Mouse (Mus musculus) myocyte (in vitro differentiated cells): Measurements from ENCODE around the gene Tmem131l. TPM values are rescaled to one million over a fixed set of nuclear protein-coding genes. Genes with fewer than 3 reads are reported as not detected.

Experiments
- H3K27me3 ChIP-seq: one replicate; pipeline ENCODE4 v1.6.1; 2011; ENCODE audit not compliant: control insufficient read depth, insufficient read depth, insufficient read length
- H3K36me3 ChIP-seq: one replicate; pipeline ENCODE4 v1.6.1; 2011; ENCODE audit not compliant: control insufficient read depth, insufficient read depth
- H3K4me2 ChIP-seq: one replicate; pipeline ENCODE4 v1.6.1; 2011; ENCODE audit warnings: low read depth, control low read depth
- H3K4me3 ChIP-seq: one replicate; pipeline ENCODE4 v1.5.1; 2011; ENCODE audit warnings: mild to moderate bottlenecking, control low read depth, moderate library complexity
- H3K79me2 ChIP-seq: one replicate; pipeline ENCODE4 v1.6.1; 2011; ENCODE audit not compliant: control insufficient read depth, insufficient read depth
- H3ac ChIP-seq: one replicate; pipeline ENCODE4 v1.6.1; 2011; ENCODE audit not compliant: control insufficient read depth, insufficient read length
- CEBPB ChIP-seq: IDR thresholded peaks from 2 replicates; pipeline ENCODE4 v1.6.1; 2011; ENCODE audit warnings: mild to moderate bottlenecking, moderate library complexity; ENCODE audit not compliant: poor library complexity, insufficient read depth, severe bottlenecking
- E2F4 ChIP-seq: IDR thresholded peaks from one replicate; pipeline ENCODE4 v1.6.1; 2011; ENCODE audit warnings: mild to moderate bottlenecking, control low read depth, moderate library complexity; ENCODE audit not compliant: insufficient read depth
- MAX ChIP-seq: IDR thresholded peaks from one replicate; pipeline ENCODE4 v1.6.1; 2011; ENCODE audit warnings: low read depth, mild to moderate bottlenecking, control low read depth
- MYOD1 ChIP-seq, 3 experiments: IDR thresholded peaks; one replicate each; pipeline ENCODE4 v1.6.1; 2011; ENCODE audit warnings: control low read depth in 2 of 3, low read depth in 2 of 3, mild to moderate bottlenecking in 2 of 3, moderate library complexity in 1 of 3; ENCODE audit not compliant: insufficient read length in 2 of 3, control insufficient read depth in 1 of 3
- MYOG ChIP-seq, 3 experiments: IDR thresholded peaks; one replicate each; pipeline ENCODE4 v1.6.1; 2011; ENCODE audit warnings: control low read depth in 2 of 3, low read depth in 2 of 3, mild to moderate bottlenecking in 2 of 3; ENCODE audit not compliant: insufficient read length in 2 of 3, control insufficient read depth in 1 of 3, insufficient read depth in 1 of 3
- POLR2A ChIP-seq: IDR thresholded peaks from one replicate; pipeline ENCODE4 v1.6.1; 2011; ENCODE audit warnings: low read depth, mild to moderate bottlenecking, control low read depth, moderate library complexity; ENCODE audit not compliant: insufficient read length
- POLR2AphosphoS2 ChIP-seq: IDR thresholded peaks from one replicate; pipeline ENCODE4 v1.6.1; 2011; ENCODE audit warnings: low read depth, control low read depth; ENCODE audit not compliant: insufficient read length
- REST ChIP-seq: IDR thresholded peaks from one replicate; pipeline ENCODE4 v1.6.1; 2011; ENCODE audit warnings: mild to moderate bottlenecking, control low read depth, moderate library complexity; ENCODE audit not compliant: insufficient read depth, insufficient read length
- SRF ChIP-seq: IDR thresholded peaks from one replicate; pipeline ENCODE4 v1.6.1; 2011; ENCODE audit warnings: low read depth; ENCODE audit not compliant: control insufficient read depth, insufficient read length
- TCF12 ChIP-seq: IDR thresholded peaks from one replicate; pipeline ENCODE4 v1.6.1; 2011; ENCODE audit warnings: mild to moderate bottlenecking, control low read depth; ENCODE audit not compliant: poor library complexity, insufficient read depth, severe bottlenecking
- TCF3 ChIP-seq: IDR thresholded peaks from one replicate; pipeline ENCODE4 v1.6.1; 2011; ENCODE audit warnings: low read depth, control low read depth; ENCODE audit not compliant: insufficient read length
- USF1 ChIP-seq: IDR thresholded peaks from one replicate; pipeline ENCODE4 v1.6.1; 2011; ENCODE audit warnings: low read depth, mild to moderate bottlenecking, control low read depth, moderate library complexity
- polyA plus RNA-seq: library from polyadenylated mRNA; unstranded; fragments of >200 nt; fragmentation: generic; extraction: Trizol; gene quantifications from one replicate; pipeline ENCODE4 v1.2.1, GENCODE M21; 2012; ENCODE audit warnings: missing spikeins

The Tmem131l gene
- polyA plus RNA-seq, 1 experiment: 11.0 TPM

- Histone ChIP-seq H3K79me2 (no peaks in the 10 kb centered on the region), H3K27me3 (no peaks in the 10 kb centered on the region), H3K36me3 (no peaks in the 10 kb centered on the region), H3K4me2 (no peak overlapping the region), H3K4me3 (no peak overlapping the region), H3ac (no peak overlapping the region)
- TF ChIP-seq POLR2A (no peak), MYOD1 (IDR thresholded peaks at IDR 0.05; ENCODE audit: control insufficient read depth in 1 of 3, insufficient read length in 2 of 3, low read depth in 2 of 3) (no peak), POLR2AphosphoS2 (no peak), SRF (no peak), MYOG (IDR thresholded peaks at IDR 0.05; ENCODE audit: control insufficient read depth in 1 of 3, insufficient read depth in 1 of 3, insufficient read length in 2 of 3, low read depth in 2 of 3) (no peak), E2F4 (no peak), CEBPB (no peak), TCF12 (no peak), REST (no peak), USF1 (no peak), MAX (no peak), TCF3 (no peak)
These were observed 92.3 kb downstream of the Tmem131l start for GRCm38 (mm10) chr3:83947476-83948245.

GRCm38 (mm10) chr3:83946848-83947247 is 93.1 kb downstream of the Tmem131l start:
- H3K4me2 ChIP-seq: no peak overlapping the region
- no peaks in the 10 kb centered on the region for H3K79me2 ChIP-seq
- H3K36me3 ChIP-seq: no peaks in the 10 kb centered on the region
- H3K4me3 ChIP-seq: no peak overlapping the region
- no peak overlapping the region for H3ac ChIP-seq
- no peaks in the 10 kb centered on the region for H3K27me3 ChIP-seq
- TF ChIP-seq TCF12: no peak
- TF ChIP-seq USF1: no peak
- TF ChIP-seq SRF: no peak
- TF ChIP-seq MYOG (IDR thresholded peaks at IDR 0.05; ENCODE audit: control insufficient read depth in 1 of 3, insufficient read depth in 1 of 3, insufficient read length in 2 of 3, low read depth in 2 of 3): no peak
- TF ChIP-seq MAX: no peak
- no peak for TF ChIP-seq REST
- no peak for TF ChIP-seq E2F4
- no peak for TF ChIP-seq POLR2AphosphoS2
- no peak for TF ChIP-seq CEBPB
- no peak for TF ChIP-seq POLR2A

- H3K4me3 ChIP-seq: no peak overlapping the region
- peak overlapping the region; percentile 4 for H3K4me2 ChIP-seq
- H3K27me3 ChIP-seq: no peaks in the 10 kb centered on the region
- no peaks in the 10 kb centered on the region for H3K79me2 ChIP-seq
- TF ChIP-seq E2F4: no peak
- no peak for TF ChIP-seq TCF12
- no peak for TF ChIP-seq MYOD1 (IDR thresholded peaks at IDR 0.05; ENCODE audit: control insufficient read depth in 1 of 3, insufficient read length in 2 of 3, low read depth in 2 of 3)
- TF ChIP-seq CEBPB: no peak
- TF ChIP-seq TCF3: no peak
- TF ChIP-seq POLR2AphosphoS2: no peak
- TF ChIP-seq MAX: no peak
- TF ChIP-seq MYOG (IDR thresholded peaks at IDR 0.05; ENCODE audit: control insufficient read depth in 1 of 3, insufficient read depth in 1 of 3, insufficient read length in 2 of 3, low read depth in 2 of 3): no peak
- TF ChIP-seq USF1: no peak
- TF ChIP-seq POLR2A: no peak
- no peak for TF ChIP-seq REST
- TF ChIP-seq SRF: no peak
- no peak overlapping the region for H3ac ChIP-seq
- no peaks in the 10 kb centered on the region for H3K36me3 ChIP-seq
These were observed 96.3 kb downstream of the Tmem131l start for GRCm38 (mm10) chr3:83943691-83944090.

- TF ChIP-seq MYOG (IDR thresholded peaks at IDR 0.05; ENCODE audit: control insufficient read depth in 1 of 3, insufficient read depth in 1 of 3, insufficient read length in 2 of 3, low read depth in 2 of 3) (no peak), MAX (no peak), TCF3 (no peak), TCF12 (no peak), USF1 (no peak), CEBPB (no peak), REST (no peak)
- Histone ChIP-seq H3K4me3 (no peak overlapping the region), H3ac (no peak overlapping the region), H3K4me2 (peak overlapping the region; percentile 4), H3K27me3 (no peaks in the 10 kb centered on the region), H3K79me2 (no peaks in the 10 kb centered on the region), H3K36me3 (no peaks in the 10 kb centered on the region)
These were observed 96.8 kb downstream of the Tmem131l start for GRCm38 (mm10) chr3:83943212-83943611.

GRCm38 (mm10) chr3:83941921-83942320 is 98.1 kb downstream of the Tmem131l start:
- no peak overlapping the region for H3K4me3 ChIP-seq
- no peaks in the 10 kb centered on the region for H3K27me3 ChIP-seq
- no peak for TF ChIP-seq POLR2A
- no peak for TF ChIP-seq MAX
- TF ChIP-seq E2F4: no peak
- no peak for TF ChIP-seq TCF12
- no peak for TF ChIP-seq REST
- no peak for TF ChIP-seq CEBPB
- no peak for TF ChIP-seq SRF
- peak; percentile 40 to 64 (median 49) for TF ChIP-seq MYOD1 (IDR thresholded peaks at IDR 0.05; ENCODE audit: control insufficient read depth in 1 of 3, insufficient read length in 2 of 3, low read depth in 2 of 3)
- TF ChIP-seq MYOG (IDR thresholded peaks at IDR 0.05; ENCODE audit: control insufficient read depth in 1 of 3, insufficient read depth in 1 of 3, insufficient read length in 2 of 3, low read depth in 2 of 3): peak in 2 of 3 experiments; percentile 36 to 77
- TF ChIP-seq USF1: no peak
- TF ChIP-seq POLR2AphosphoS2: no peak
- H3K4me2 ChIP-seq: no peak overlapping the region
- H3ac ChIP-seq: no peak overlapping the region
- H3K79me2 ChIP-seq: no peaks in the 10 kb centered on the region
- no peaks in the 10 kb centered on the region for H3K36me3 ChIP-seq
